Mouse (Mus musculus): ENCODE results near the gene Zfp827. TPM values are rescaled to one million over a fixed set of nuclear protein-coding genes. Genes with fewer than 3 reads are reported as not detected.

Zfp827 gene
- polyA plus RNA-seq, 1 experiment: 3.5 TPM

DNA sequence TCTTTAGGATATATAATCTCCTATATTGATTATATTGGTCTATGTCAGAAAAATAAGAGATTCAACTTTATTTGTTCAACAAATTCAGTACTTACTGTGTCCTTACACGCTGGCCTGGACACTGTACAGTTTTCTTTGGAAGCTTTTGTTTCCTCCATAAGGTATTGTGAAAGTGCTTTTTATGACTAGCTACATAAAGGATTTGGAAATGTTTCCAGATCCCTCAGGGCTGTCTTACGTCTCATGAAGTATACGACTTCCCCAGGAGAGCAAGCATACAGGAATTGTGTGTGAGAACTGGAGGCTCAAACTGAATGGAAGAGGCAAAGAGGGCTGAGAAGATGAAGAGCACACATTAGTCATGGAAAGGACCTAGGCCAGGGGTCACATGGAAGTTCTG is 45.1 kb downstream of the Zfp827 start:
- no peaks in the 10 kb centered on the region for H3K27me3 ChIP-seq (ENCODE audit: control insufficient read depth, insufficient read depth, low read length, poor library complexity, severe bottlenecking)
- H3K27ac ChIP-seq (ENCODE audit: insufficient read depth, low read length): no peak overlapping the region
- H3K4me3 ChIP-seq (ENCODE audit: low read depth, low read length): no peak overlapping the region
- H3K36me3 ChIP-seq (ENCODE audit: control insufficient read depth, insufficient read depth, low read length, poor library complexity, severe bottlenecking): 0 out of 2 replicates have a peak, but pooled peaks cover 5% of the 10 kb centered on the region
- H3K9me3 ChIP-seq (replicated peaks; ENCODE audit: control insufficient read depth, insufficient read depth, low read length, poor library complexity, severe bottlenecking): no peaks in the 10 kb centered on the region
- no peak overlapping the region for H3K9ac ChIP-seq (ENCODE audit: low read depth, poor library complexity, severe bottlenecking)
- peaks cover 3% of the 10 kb centered on the region for H3K4me1 ChIP-seq (ENCODE audit: control insufficient read depth, insufficient read depth, low read length)
- no peak for TF ChIP-seq EP300 (IDR thresholded peaks at IDR 0.05; ENCODE audit: insufficient read depth, low read depth, low read length)
- no peak for TF ChIP-seq POLR2A (IDR thresholded peaks at IDR 0.05; ENCODE audit: insufficient read depth, low read length)
- no peak for TF ChIP-seq CTCF (IDR thresholded peaks at IDR 0.05; ENCODE audit: low read depth, low read length)

DNA sequence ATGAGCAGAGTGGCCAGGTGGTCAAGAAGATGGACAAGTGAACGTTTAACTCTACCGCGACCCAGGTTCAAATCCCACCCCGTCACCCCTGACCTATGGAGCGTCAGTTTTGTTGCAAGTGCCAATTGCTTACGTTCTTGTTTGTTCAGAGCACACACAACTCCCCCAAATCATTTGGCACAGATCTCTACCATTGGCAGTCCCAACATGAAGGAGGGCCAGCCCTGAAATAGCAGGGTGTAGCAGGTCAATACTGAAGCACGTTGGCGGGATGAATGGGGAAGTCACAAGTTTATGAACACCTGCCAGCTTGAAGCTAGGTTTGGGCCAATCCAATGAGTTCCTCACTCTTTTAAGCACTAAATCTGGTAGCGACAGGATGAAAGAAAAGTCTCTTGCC is 46.7 kb downstream of the Zfp827 start:
- Histone ChIP-seq H3K4me3 (ENCODE audit: low read depth, low read length) (no peak overlapping the region), H3K9me3 (replicated peaks; ENCODE audit: control insufficient read depth, insufficient read depth, low read length, poor library complexity, severe bottlenecking) (no peaks in the 10 kb centered on the region), H3K4me1 (ENCODE audit: control insufficient read depth, insufficient read depth, low read length) (peaks cover 7% of the 10 kb centered on the region), H3K9ac (ENCODE audit: low read depth, poor library complexity, severe bottlenecking) (no peak overlapping the region), H3K36me3 (ENCODE audit: control insufficient read depth, insufficient read depth, low read length, poor library complexity, severe bottlenecking) (0 out of 2 replicates have a peak, but pooled peaks cover 5% of the 10 kb centered on the region), H3K27me3 (ENCODE audit: control insufficient read depth, insufficient read depth, low read length, poor library complexity, severe bottlenecking) (no peaks in the 10 kb centered on the region), H3K27ac (ENCODE audit: insufficient read depth, low read length) (no peak overlapping the region)
- TF ChIP-seq CTCF (IDR thresholded peaks at IDR 0.05; ENCODE audit: low read depth, low read length) (no peak), EP300 (IDR thresholded peaks at IDR 0.05; ENCODE audit: insufficient read depth, low read depth, low read length) (no peak), POLR2A (IDR thresholded peaks at IDR 0.05; ENCODE audit: insufficient read depth, low read length) (no peak)

DNA sequence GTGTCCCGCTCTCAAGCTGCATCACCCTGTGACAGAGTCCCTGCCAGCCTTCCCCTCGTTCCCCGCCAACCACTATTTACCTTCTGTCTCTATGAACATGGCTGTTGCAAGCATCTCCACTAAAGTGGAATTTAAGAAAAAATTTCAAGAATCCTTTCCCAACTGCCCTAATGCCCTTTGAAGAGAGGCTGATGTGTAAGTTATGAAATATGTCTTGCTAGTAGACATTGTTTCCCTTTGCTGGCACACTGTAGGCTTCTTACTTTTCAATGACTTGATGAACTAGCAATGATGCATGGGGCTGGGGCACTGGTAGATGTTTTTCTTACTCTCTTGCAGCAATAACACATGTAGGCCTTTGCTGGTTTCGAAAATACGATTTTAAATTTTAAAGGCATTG is 49.0 kb downstream of the Zfp827 start:
- H3K4me1 ChIP-seq (ENCODE audit: control insufficient read depth, insufficient read depth, low read length): peaks cover 8% of the 10 kb centered on the region
- H3K27me3 ChIP-seq (ENCODE audit: control insufficient read depth, insufficient read depth, low read length, poor library complexity, severe bottlenecking): no peaks in the 10 kb centered on the region
- H3K9ac ChIP-seq (ENCODE audit: low read depth, poor library complexity, severe bottlenecking): no peak overlapping the region
- H3K9me3 ChIP-seq (replicated peaks; ENCODE audit: control insufficient read depth, insufficient read depth, low read length, poor library complexity, severe bottlenecking): no peaks in the 10 kb centered on the region
- H3K4me3 ChIP-seq (ENCODE audit: low read depth, low read length): no peak overlapping the region
- TF ChIP-seq CTCF (IDR thresholded peaks at IDR 0.05; ENCODE audit: low read depth, low read length) (no peak), POLR2A (IDR thresholded peaks at IDR 0.05; ENCODE audit: insufficient read depth, low read length) (no peak), EP300 (IDR thresholded peaks at IDR 0.05; ENCODE audit: insufficient read depth, low read depth, low read length) (no peak)
- H3K27ac ChIP-seq (ENCODE audit: insufficient read depth, low read length): no peak overlapping the region
- H3K36me3 ChIP-seq (ENCODE audit: control insufficient read depth, insufficient read depth, low read length, poor library complexity, severe bottlenecking): 0 out of 2 replicates have a peak, but pooled peaks cover 3% of the 10 kb centered on the region

DNA sequence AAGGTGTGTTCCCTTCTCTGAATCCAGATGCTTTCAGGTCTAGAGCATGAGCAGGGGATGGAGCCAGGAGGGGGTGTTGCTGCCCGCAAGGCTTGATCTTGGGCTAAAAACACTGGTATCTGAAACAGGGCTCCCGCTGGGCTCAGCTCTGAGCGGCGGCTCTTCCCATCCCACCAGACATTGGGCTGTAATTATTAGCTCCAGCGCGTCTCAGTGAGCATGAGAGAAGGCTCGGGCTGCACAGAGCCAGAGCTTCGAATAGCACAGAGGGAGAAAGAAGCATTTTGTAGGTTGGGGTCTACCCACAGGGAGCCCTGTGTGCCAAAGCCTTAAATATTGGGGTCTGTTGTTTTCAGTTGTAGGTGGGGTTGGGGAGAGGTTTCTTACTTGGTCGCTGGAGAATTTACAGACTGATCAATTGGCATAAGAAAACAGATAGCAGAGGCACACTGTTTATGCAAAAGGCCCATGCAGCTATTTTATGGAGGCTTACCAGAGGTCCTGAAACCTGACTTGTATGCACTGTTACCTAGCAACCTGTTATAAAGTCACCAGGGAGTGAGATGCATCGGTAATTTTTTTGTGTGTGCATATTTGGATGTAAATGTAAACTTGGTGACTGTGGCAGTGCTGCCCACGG is 50.4 kb downstream of the Zfp827 start:
- H3K4me1 ChIP-seq (ENCODE audit: control insufficient read depth, insufficient read depth, low read length): peaks cover 9% of the 10 kb centered on the region
- H3K9me3 ChIP-seq (replicated peaks; ENCODE audit: control insufficient read depth, insufficient read depth, low read length, poor library complexity, severe bottlenecking): no peaks in the 10 kb centered on the region
- H3K36me3 ChIP-seq (ENCODE audit: control insufficient read depth, insufficient read depth, low read length, poor library complexity, severe bottlenecking): 0 out of 2 replicates have a peak, but pooled peaks cover 2% of the 10 kb centered on the region
- no peak overlapping the region for H3K9ac ChIP-seq (ENCODE audit: low read depth, poor library complexity, severe bottlenecking)
- H3K27ac ChIP-seq (ENCODE audit: insufficient read depth, low read length): no peak overlapping the region
- H3K27me3 ChIP-seq (ENCODE audit: control insufficient read depth, insufficient read depth, low read length, poor library complexity, severe bottlenecking): no peaks in the 10 kb centered on the region
- no peak for TF ChIP-seq EP300 (IDR thresholded peaks at IDR 0.05; ENCODE audit: insufficient read depth, low read depth, low read length)
- TF ChIP-seq POLR2A (IDR thresholded peaks at IDR 0.05; ENCODE audit: insufficient read depth, low read length): no peak
- TF ChIP-seq CTCF (IDR thresholded peaks at IDR 0.05; ENCODE audit: low read depth, low read length): no peak
- no peak overlapping the region for H3K4me3 ChIP-seq (ENCODE audit: low read depth, low read length)

DNA sequence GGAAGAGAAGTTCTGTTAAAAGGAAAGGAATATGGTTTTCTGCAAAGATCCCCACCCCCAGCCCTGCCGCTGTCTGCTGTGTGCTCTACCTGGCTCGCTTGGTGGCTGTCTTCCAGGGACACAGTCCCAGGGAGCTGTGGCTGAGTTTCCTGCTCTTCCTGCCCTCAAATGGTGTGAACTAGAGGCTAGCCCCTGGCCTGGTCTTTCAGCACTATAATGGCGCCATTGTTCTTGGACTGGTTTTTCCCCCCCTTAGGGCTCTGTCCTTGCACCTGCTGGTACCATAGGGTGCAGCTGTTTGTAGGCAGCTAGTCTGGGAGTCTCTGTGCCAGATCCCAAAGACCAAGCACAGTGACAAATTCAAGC is 50.9 kb downstream of the Zfp827 start:
- TF ChIP-seq POLR2A (IDR thresholded peaks at IDR 0.05; ENCODE audit: insufficient read depth, low read length) (no peak), CTCF (IDR thresholded peaks at IDR 0.05; ENCODE audit: low read depth, low read length) (no peak), EP300 (IDR thresholded peaks at IDR 0.05; ENCODE audit: insufficient read depth, low read depth, low read length) (peak; percentile 87)
- Histone ChIP-seq H3K9ac (ENCODE audit: low read depth, poor library complexity, severe bottlenecking) (no peak overlapping the region), H3K27me3 (ENCODE audit: control insufficient read depth, insufficient read depth, low read length, poor library complexity, severe bottlenecking) (no peaks in the 10 kb centered on the region), H3K36me3 (ENCODE audit: control insufficient read depth, insufficient read depth, low read length, poor library complexity, severe bottlenecking) (no peaks in the 10 kb centered on the region), H3K9me3 (replicated peaks; ENCODE audit: control insufficient read depth, insufficient read depth, low read length, poor library complexity, severe bottlenecking) (no peaks in the 10 kb centered on the region), H3K4me3 (ENCODE audit: low read depth, low read length) (no peak overlapping the region), H3K27ac (ENCODE audit: insufficient read depth, low read length) (no peak overlapping the region), H3K4me1 (ENCODE audit: control insufficient read depth, insufficient read depth, low read length) (peaks cover 13% of the 10 kb centered on the region)

DNA sequence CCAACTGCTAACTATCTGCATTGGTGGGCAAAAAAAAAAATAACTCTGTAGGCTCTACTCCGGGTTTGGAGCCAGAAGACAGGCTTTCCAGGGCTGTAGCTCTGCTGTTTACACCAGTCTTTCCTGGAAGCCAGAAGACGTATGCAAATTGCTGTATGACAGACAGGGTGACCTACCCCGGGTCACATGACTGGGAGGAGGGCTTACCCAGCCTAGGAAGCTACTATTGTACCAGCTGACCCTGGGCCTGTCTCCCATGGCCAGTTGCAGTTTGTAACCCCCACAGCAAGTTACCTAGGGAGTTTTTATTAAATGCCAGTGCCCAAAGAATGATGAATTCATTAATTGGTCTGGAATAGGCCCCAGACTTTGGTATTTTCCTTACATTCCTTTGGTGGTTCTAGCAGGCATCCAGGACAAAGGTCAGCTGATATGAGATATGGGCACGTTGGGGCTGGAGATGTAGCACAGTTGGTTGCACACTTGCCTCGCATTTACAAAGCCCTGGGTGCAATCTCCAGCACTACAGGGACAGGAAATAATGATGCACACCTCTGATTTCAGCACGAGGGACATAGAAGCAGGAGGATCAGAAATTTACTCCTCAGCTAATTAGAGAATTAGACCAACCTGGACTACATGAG is 52.0 kb downstream of the Zfp827 start:
- Histone ChIP-seq H3K4me3 (ENCODE audit: low read depth, low read length) (no peak overlapping the region), H3K27ac (ENCODE audit: insufficient read depth, low read length) (no peak overlapping the region), H3K9me3 (replicated peaks; ENCODE audit: control insufficient read depth, insufficient read depth, low read length, poor library complexity, severe bottlenecking) (no peaks in the 10 kb centered on the region), H3K27me3 (ENCODE audit: control insufficient read depth, insufficient read depth, low read length, poor library complexity, severe bottlenecking) (no peaks in the 10 kb centered on the region), H3K9ac (ENCODE audit: low read depth, poor library complexity, severe bottlenecking) (no peak overlapping the region), H3K4me1 (ENCODE audit: control insufficient read depth, insufficient read depth, low read length) (peaks cover 13% of the 10 kb centered on the region), H3K36me3 (ENCODE audit: control insufficient read depth, insufficient read depth, low read length, poor library complexity, severe bottlenecking) (no peaks in the 10 kb centered on the region)
- peak; percentile 60; the same call in 1 of the 2 replicates for TF ChIP-seq EP300 (IDR thresholded peaks at IDR 0.05; ENCODE audit: insufficient read depth, low read depth, low read length)
- TF ChIP-seq POLR2A (IDR thresholded peaks at IDR 0.05; ENCODE audit: insufficient read depth, low read length): no peak
